Mouse (Mus musculus) T-helper 2 cell (primary cell): ENCODE measurements around the gene Ddx58.

Experiments used
- in situ Hi-C: fragments of 300-600 bp; cut with MboI, MseI; formaldehyde crosslinking; loops from one replicate; pipeline ENCODE4 v1.15.1; 2025; ENCODE audit warnings: high pct_unique_total_duplicates

Gene Ddx58

GRCm38 (mm10) chr4:40236829-40237228 is 2.8 kb downstream of the Ddx58 start:
- in situ Hi-C loops: loop anchor here (5.0 kb wide), 1 partner anchor 95 kb away; the partner anchor contains the start of gene Aco1

DNA sequence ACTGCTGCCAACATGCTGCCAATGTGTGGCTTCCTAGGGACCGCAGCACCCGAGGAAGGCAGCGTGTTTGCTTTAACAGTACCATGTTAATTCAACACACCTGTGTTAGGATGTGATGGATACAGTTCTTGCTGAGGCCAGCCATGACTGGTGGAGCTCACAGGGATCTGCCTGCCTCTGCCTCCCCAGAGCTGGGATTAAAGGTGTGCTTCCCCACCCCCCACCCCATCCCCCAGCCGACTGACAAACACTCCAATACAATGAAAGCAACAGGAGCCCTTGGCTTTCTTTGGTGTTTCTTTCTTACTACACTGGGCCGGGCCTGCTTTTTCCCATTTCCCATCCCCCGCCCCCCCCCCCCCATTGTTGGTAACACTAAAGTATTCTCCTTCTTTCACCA is 5.4 kb downstream of the Ddx58 start:
- in situ Hi-C loops: no loop called here

- in situ Hi-C loops: no loop called here
These were observed 6.5 kb downstream of the Ddx58 start for GRCm38 (mm10) chr4:40233062-40233664.

DNA sequence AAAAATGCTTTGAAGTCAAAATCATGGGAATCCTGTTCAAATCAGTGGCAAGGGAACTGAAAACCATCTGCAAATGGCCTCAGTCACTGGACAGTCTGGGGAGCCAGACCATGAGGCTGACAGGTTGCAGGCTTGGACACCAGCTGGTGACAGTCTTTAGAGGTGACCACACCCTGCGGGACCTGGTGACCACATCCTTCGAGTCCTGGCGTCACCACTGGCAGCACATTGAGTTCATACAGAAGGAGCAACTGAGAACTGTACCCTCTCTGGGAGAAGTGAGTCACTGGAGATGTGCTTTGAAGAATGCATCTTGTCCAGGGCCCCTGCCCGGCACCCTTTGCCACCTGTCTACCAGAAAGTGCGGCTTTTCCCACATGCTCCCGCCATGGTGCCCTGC is 9.9 kb downstream of the Ddx58 start:
- in situ Hi-C loops: no loop called here

- in situ Hi-C loops: no loop called here
These were observed 11.7 kb downstream of the Ddx58 start for GRCm38 (mm10) chr4:40227886-40228285.

DNA sequence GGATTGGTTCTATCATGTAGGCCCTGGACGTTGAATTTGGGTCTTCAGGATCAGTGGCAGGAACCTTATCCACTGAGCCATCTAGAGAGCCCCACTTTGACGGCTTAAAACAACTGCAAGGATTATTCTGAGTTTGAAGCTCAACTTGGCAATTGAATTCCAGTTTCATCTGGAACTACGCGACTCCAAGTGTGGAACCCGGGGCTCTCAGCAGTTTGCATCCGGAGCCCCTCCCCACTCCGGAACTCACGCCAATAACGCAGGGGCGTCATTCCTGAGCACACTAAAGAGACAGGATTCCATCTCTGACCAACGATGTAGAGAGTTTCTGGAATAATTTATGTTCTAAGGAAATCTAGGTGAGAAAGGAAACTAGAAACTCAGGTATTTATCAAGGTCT is 12.5 kb downstream of the Ddx58 start:
- in situ Hi-C loops: no loop called here

GRCm38 (mm10) chr4:40226095-40226494 is 13.5 kb downstream of the Ddx58 start:
- in situ Hi-C loops: no loop called here

GRCm38 (mm10) chr4:40221876-40222585 is 17.6 kb downstream of the Ddx58 start:
- in situ Hi-C loops: no loop called here

DNA sequence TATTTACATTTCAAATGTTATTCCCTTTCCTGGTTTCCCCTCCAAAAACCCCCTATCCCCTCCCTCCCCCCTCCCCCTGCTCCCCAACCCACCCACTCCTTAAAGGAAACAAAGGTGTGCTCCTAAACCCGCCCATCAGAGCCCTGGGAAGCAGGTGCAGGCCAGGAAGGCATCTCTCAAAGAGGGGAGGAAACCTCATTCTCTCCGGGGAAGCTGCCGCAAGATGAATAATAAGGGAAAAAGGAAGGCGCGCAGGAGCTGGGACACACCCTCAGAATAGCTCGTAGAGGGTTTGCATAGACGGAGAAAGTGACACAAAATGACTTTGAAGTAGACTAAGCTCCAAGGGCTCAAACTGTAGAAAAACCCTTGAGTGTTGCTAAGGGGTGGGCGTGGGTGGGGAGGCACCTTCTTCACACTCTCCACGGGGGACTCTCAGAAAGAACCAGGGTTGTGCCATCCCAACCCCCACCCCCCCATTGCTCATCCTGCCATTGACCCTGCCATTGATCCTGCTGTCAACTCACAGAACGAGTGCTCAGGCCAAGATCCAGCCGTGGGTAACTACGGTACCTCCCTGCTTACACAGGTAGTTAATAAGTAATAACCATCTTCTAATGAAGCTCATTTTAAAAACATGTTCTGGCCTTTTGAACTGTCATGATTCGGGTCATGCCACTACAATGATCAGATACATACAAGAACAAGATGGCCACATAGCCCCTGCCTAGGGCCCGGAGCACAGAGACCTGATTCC is 18.4 kb downstream of the Ddx58 start:
- in situ Hi-C loops: no loop called here

- in situ Hi-C loops: no loop called here
These were observed 19.2 kb downstream of the Ddx58 start for GRCm38 (mm10) chr4:40220437-40220836.

GRCm38 (mm10) chr4:40218382-40218781 is 21.2 kb downstream of the Ddx58 start:
- in situ Hi-C loops: no loop called here

DNA sequence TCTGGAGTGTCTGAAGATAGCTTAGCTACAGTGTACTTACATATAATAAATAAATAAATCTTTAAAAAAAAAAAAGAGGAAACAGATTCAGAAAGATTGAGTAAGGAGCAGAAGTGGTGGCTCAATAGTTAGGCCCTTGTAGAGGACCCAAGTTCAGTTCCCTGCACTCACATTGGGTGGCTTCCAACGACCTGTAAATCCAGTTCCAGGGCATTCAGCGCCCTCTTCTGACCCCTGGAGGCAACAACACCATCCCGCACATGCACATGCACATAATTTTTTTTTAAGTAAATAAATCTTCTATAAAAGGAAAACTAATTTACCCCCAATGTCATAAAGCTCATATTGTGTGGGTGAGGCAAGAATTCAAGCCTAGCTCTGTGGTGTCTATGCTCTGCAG is 21.7 kb downstream of the Ddx58 start:
- in situ Hi-C loops: no loop called here

DNA sequence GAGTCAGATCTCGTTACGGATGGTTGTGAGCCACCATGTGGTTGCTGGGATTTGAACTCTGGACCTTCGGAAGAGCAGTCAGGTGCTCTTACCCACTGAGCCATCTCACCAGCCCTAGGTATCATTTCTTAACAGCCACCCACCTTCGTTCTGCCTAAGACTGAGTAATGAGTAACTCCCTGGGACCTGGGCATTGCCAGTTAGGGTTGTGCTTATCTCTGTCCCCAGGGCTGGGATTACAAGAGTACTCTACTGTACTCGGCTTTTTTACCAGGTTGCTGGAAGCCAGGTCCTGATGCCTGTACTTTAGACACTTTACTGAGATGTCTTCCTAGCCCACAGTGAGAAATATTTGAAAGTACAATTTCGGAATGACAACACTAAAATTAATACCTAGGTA is 27.5 kb downstream of the Ddx58 start:
- in situ Hi-C loops: no loop called here

DNA sequence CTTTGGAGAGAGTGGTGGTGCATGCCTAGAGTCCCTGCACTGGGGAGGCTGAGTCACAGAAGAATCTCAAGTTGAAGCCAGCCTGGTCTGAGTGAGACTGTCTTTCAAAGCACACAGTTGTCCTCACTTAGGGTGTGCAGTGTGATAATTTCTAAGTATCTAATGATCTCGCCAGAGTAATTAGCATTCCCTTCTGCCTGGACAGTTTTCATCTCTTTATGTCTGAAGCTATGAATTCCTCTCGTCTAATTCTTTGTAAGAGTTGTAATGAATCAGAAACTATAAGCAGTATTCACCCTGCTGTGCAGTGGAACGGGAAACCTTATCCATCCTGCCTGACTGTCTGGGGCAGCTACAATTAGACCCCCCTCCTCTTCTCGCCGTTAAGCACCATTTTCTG is 31.9 kb downstream of the Ddx58 start:
- in situ Hi-C loops: no loop called here

GRCm38 (mm10) chr4:40205231-40205903 is 34.3 kb downstream of the Ddx58 start:
- in situ Hi-C loops: no loop called here

- in situ Hi-C loops: no loop called here
These were observed 35.3 kb downstream of the Ddx58 start for GRCm38 (mm10) chr4:40204374-40204773.

- in situ Hi-C loops: no loop called here
These were observed 37.4 kb downstream of the Ddx58 start for GRCm38 (mm10) chr4:40202205-40202604.

GRCm38 (mm10) chr4:40195336-40195735 is 44.3 kb downstream of the Ddx58 start:
- in situ Hi-C loops: no loop called here

GRCm38 (mm10) chr4:40193461-40193860 is 46.2 kb downstream of the Ddx58 start:
- in situ Hi-C loops: no loop called here

- in situ Hi-C loops: no loop called here
These were observed 47.4 kb downstream of the Ddx58 start for GRCm38 (mm10) chr4:40192246-40192645.

GRCm38 (mm10) chr4:40187956-40188355 is 51.7 kb downstream of the Ddx58 start:
- in situ Hi-C loops: no loop called here

- in situ Hi-C loops: no loop called here
These were observed 55.2 kb downstream of the Ddx58 start for GRCm38 (mm10) chr4:40184470-40184869.
